Mouse (Mus musculus): ENCODE measurements around the gene Ntsr2. TPM values are rescaled to one million over a fixed set of nuclear protein-coding genes. Genes with fewer than 3 reads are reported as not detected.
"Not testable (repeated sequence)": the region's sequence is repeated elsewhere in the genome, so short reads cannot be mapped to it uniquely, and the experiment has no call there.

The Ntsr2 gene
- polyA plus RNA-seq, 1 experiment from 2014 or later: not detected

- 79% methylated on average over 9 of the region's 9 CpGs for WGBS (ENCODE audit: insufficient replicate concordance)
- Histone ChIP-seq H3K27ac (ENCODE audit: low read depth) (no peak overlapping the region), H3K9ac (replicated peaks) (no peak overlapping the region), H3K4me2 (ENCODE audit: low read depth, low read length) (no peak overlapping the region), H3K27me3 (ENCODE audit: insufficient read depth, low read length) (no peaks in the 10 kb centered on the region), H3K36me3 (replicated peaks; ENCODE audit: insufficient read depth, low read length) (no peaks in the 10 kb centered on the region), H3K4me1 (ENCODE audit: insufficient read depth) (no peaks in the 10 kb centered on the region), H3K9me3 (ENCODE audit: low read length) (no peaks in the 10 kb centered on the region), H3K4me3 (ENCODE audit: low read depth, low read length) (no peak overlapping the region)
- DNase-seq (no peak), ATAC-seq (no peak)
- TF ChIP-seq EP300 (IDR thresholded peaks at IDR 0.05; ENCODE audit: low read depth) (no peak), CTCF (IDR thresholded peaks at IDR 0.05; ENCODE audit: low read depth) (no peak)
These were observed 37.4 kb downstream of the Ntsr2 start for GRCm38 (mm10) chr12:16690631-16691030.

- H3K9me3 ChIP-seq (ENCODE audit: low read length): no peaks in the 10 kb centered on the region
- no peak overlapping the region for H3K4me2 ChIP-seq (ENCODE audit: low read depth, low read length)
- H3K4me1 ChIP-seq (ENCODE audit: insufficient read depth): no peaks in the 10 kb centered on the region
- no peaks in the 10 kb centered on the region for H3K27me3 ChIP-seq (ENCODE audit: insufficient read depth, low read length)
- TF ChIP-seq CTCF (IDR thresholded peaks at IDR 0.05; ENCODE audit: low read depth) (no peak), EP300 (IDR thresholded peaks at IDR 0.05; ENCODE audit: low read depth) (no peak)
- H3K4me3 ChIP-seq (ENCODE audit: low read depth, low read length): no peak overlapping the region
- no peak for DNase-seq
- no peak for ATAC-seq
- H3K9ac ChIP-seq (replicated peaks): no peak overlapping the region
- WGBS (ENCODE audit: insufficient replicate concordance): 62% methylated on average over 5 of the region's 5 CpGs
- no peaks in the 10 kb centered on the region for H3K36me3 ChIP-seq (replicated peaks; ENCODE audit: insufficient read depth, low read length)
- no peak overlapping the region for H3K27ac ChIP-seq (ENCODE audit: low read depth)
These were observed 41.6 kb downstream of the Ntsr2 start for GRCm38 (mm10) chr12:16694783-16695182.

GRCm38 (mm10) chr12:16695252-16695651 lies 42.1 kb downstream of the Ntsr2 start:
- H3K4me3 ChIP-seq (ENCODE audit: low read depth, low read length); H3K4me1 ChIP-seq (ENCODE audit: insufficient read depth); DNase-seq; H3K27me3 ChIP-seq (ENCODE audit: insufficient read depth, low read length); H3K9me3 ChIP-seq (ENCODE audit: low read length); H3K9ac ChIP-seq (replicated peaks); H3K4me2 ChIP-seq (ENCODE audit: low read depth, low read length); H3K36me3 ChIP-seq (replicated peaks; ENCODE audit: insufficient read depth, low read length); H3K27ac ChIP-seq (ENCODE audit: low read depth); ATAC-seq: not testable (repeated sequence)
- WGBS (ENCODE audit: insufficient replicate concordance): 81% methylated on average over 7 of the region's 8 CpGs

- Histone ChIP-seq H3K4me1 (ENCODE audit: insufficient read depth) (no peaks in the 10 kb centered on the region), H3K36me3 (replicated peaks; ENCODE audit: insufficient read depth, low read length) (no peaks in the 10 kb centered on the region), H3K4me3 (ENCODE audit: low read depth, low read length) (no peak overlapping the region), H3K4me2 (ENCODE audit: low read depth, low read length) (no peak overlapping the region), H3K9me3 (ENCODE audit: low read length) (no peaks in the 10 kb centered on the region), H3K9ac (replicated peaks) (no peak overlapping the region), H3K27ac (ENCODE audit: low read depth) (no peak overlapping the region), H3K27me3 (ENCODE audit: insufficient read depth, low read length) (no peaks in the 10 kb centered on the region)
- no peak for TF ChIP-seq CTCF (IDR thresholded peaks at IDR 0.05; ENCODE audit: low read depth)
- no peak for TF ChIP-seq EP300 (IDR thresholded peaks at IDR 0.05; ENCODE audit: low read depth)
- 79% methylated on average over 13 of the region's 13 CpGs for WGBS (ENCODE audit: insufficient replicate concordance)
- DNase-seq (no peak), ATAC-seq (no peak)
These were observed 43.0 kb downstream of the Ntsr2 start for GRCm38 (mm10) chr12:16696146-16696545.

- ATAC-seq (no peak), DNase-seq (no peak)
- Histone ChIP-seq H3K36me3 (replicated peaks; ENCODE audit: insufficient read depth, low read length) (no peaks in the 10 kb centered on the region), H3K4me2 (ENCODE audit: low read depth, low read length) (no peak overlapping the region), H3K9me3 (ENCODE audit: low read length) (no peaks in the 10 kb centered on the region), H3K27ac (ENCODE audit: low read depth) (no peak overlapping the region), H3K4me3 (ENCODE audit: low read depth, low read length) (no peak overlapping the region), H3K27me3 (ENCODE audit: insufficient read depth, low read length) (no peaks in the 10 kb centered on the region), H3K9ac (replicated peaks) (no peak overlapping the region), H3K4me1 (ENCODE audit: insufficient read depth) (no peaks in the 10 kb centered on the region)
- WGBS (ENCODE audit: insufficient replicate concordance): 85% methylated on average over 1 of the region's 1 CpGs
- no peak for TF ChIP-seq EP300 (IDR thresholded peaks at IDR 0.05; ENCODE audit: low read depth)
- TF ChIP-seq CTCF (IDR thresholded peaks at IDR 0.05; ENCODE audit: low read depth): no peak
These were observed 45.5 kb downstream of the Ntsr2 start for GRCm38 (mm10) chr12:16698691-16699090.

Other genes with a start within 250 kb of the Ntsr2 start
- gene Lpin1, start 42.4 kb upstream of the Ntsr2 start, polyA plus RNA-seq (2015; fragmentation: Nextera tagmentation; extraction: Ambion mirVana): 4.6 and 14.3 TPM in 2 replicates
- gene Greb1, start 147.5 kb downstream of the Ntsr2 start, polyA plus RNA-seq (2015; fragmentation: Nextera tagmentation; extraction: Ambion mirVana): 0.12 and 0.22 TPM in 2 replicates
- 9.0 and 9.2 TPM in 2 replicates for gene E2f6, start 157.6 kb downstream of the Ntsr2 start, polyA plus RNA-seq (2015; fragmentation: Nextera tagmentation; extraction: Ambion mirVana)
- gene Rock2, start 241.5 kb downstream of the Ntsr2 start, polyA plus RNA-seq (2015; fragmentation: Nextera tagmentation; extraction: Ambion mirVana): 5.3 TPM in 2 replicates